In the genomic region with DNA sequence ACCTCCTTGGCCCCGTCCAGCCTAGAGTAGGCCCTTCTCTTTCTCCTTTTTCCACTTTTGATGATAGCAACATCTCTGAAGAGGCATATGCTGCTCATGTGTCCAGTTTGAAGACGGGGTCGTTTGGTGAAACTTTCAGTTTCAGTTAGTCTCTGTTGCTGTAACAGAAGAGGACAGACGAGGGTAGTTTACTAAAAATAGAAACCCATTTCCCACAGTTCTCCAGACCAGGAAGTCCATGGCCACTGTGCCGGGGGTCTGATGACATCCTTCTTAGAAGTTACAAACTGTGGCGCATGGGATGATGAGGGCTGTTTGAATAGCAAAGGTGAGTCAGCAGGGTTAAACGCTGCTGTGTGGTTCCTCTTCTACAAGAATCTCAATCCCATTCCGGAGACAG, we compare ENCODE assay signal across 23 mouse cellular contexts. TPM values are rescaled to one million over a fixed set of nuclear protein-coding genes. Genes with fewer than 3 reads are reported as not detected.
DNase-seq lines count a peak whose midpoint lies in the region; ATAC-seq and TF ChIP-seq lines count a peak whose summit lies in the region.
"Had no signal": no experiment of that assay in that cellular context is flagged by ENCODE, and none has a peak within 500 bp of the region (broad histone marks: within the 10 kb centered on the region; RNA-seq: fewer than 3 reads in every experiment).

A gene (minus strand): TSS at position 278 of the 400 bp plus-strand sequence.

- TF ChIP-seq CTCF in heart, postnatal 0 days (IDR thresholded peaks at IDR 0.05; ENCODE audit: low read depth): no peak
- TF ChIP-seq CTCF in liver, embryonic 14.5 days (IDR thresholded peaks at IDR 0.05; ENCODE audit: low read depth): no peak

- H3K9me3 ChIP-seq in heart, postnatal 0 days (replicated peaks; ENCODE audit: control insufficient read depth, low read length): no peaks in the 10 kb centered on the region
- H3K9me3 ChIP-seq in liver, embryonic 14.5 days (ENCODE audit: control insufficient read depth, low read length): no peaks in the 10 kb centered on the region
- H3K9me3 ChIP-seq: forebrain, embryonic 13.5 days; G1E; limb, embryonic 10.5 days; lung, embryonic 15.5 days had no signal

- WGBS in heart, postnatal 0 days: 51% methylated on average over 8 of the region's 8 CpGs
- WGBS in liver, embryonic 14.5 days (ENCODE audit: insufficient replicate concordance): 26% methylated on average over 8 of the region's 8 CpGs

- no peaks in the 10 kb centered on the region for H3K4me1 ChIP-seq in heart, postnatal 0 days (ENCODE audit: control insufficient read depth, insufficient read depth)
- H3K4me1 ChIP-seq in liver, embryonic 14.5 days (replicated peaks; ENCODE audit: control insufficient read depth in 2 of 2, insufficient read depth in 2 of 2, low read length in 1 of 2): peaks cover 3 to 13% of the 10 kb centered on the region in 2 experiments; a peak in 3 of 4 replicates

- no peak for TF ChIP-seq EP300 in heart, postnatal 0 days (IDR thresholded peaks at IDR 0.05; ENCODE audit: low read depth)
- no peak for TF ChIP-seq EP300 in liver, embryonic 14.5 days (IDR thresholded peaks at IDR 0.05; ENCODE audit: low read depth)

- no peak; the same call in 1 of the 2 replicates for ATAC-seq in heart, postnatal 0 days (ENCODE audit: insufficient read depth, low read depth)
- ATAC-seq in common myeloid progenitor, adult 5-6 weeks (replicated peaks; ENCODE audit: low read depth, poor library complexity, severe bottlenecking): peak; percentile 75
- ATAC-seq in liver, embryonic 14.5 days (ENCODE audit: insufficient read depth): no peak
- 0 out of 2 replicates have a peak, but pooled peaks have one; percentile 47 for ATAC-seq in monocyte, adult 5-6 weeks (replicated peaks; ENCODE audit: insufficient number of reproducible peaks, low FRiP score, low TSS enrichment, poor library complexity, severe bottlenecking)
- ATAC-seq: forebrain, embryonic 13.5 days had no signal

- no peak within 1 kb of the TSS for H3K4me3 ChIP-seq in heart, postnatal 0 days (ENCODE audit: low read depth, low read length)
- no peak within 1 kb of the TSS for H3K4me3 ChIP-seq in liver, embryonic 14.5 days (ENCODE audit: insufficient read depth in 1 of 2, low read depth in 2 of 2, low read length in 2 of 2)
- H3K4me3 ChIP-seq: forebrain, embryonic 13.5 days; limb, embryonic 10.5 days; lung, embryonic 15.5 days had no signal

- peak within 1 kb of the TSS; percentile 20; the same call in 1 of the 2 replicates for H3K4me2 ChIP-seq in heart, postnatal 0 days (ENCODE audit: low read depth, low read length)
- H3K4me2 ChIP-seq in liver, embryonic 14.5 days (ENCODE audit: low read depth): peak within 1 kb of the TSS; percentile 34
- H3K4me2 ChIP-seq: forebrain, embryonic 13.5 days; lung, embryonic 15.5 days; midbrain, embryonic 11.5 days had no signal

- no peak for DNase-seq in heart, postnatal 0 days (ENCODE audit: low spot score)
- DNase-seq in heart, postnatal 4 days: no peak
- peak in 1 of 3 experiments; percentile 16 for DNase-seq in liver, embryonic 14.5 days (ENCODE audit: low read depth in 3 of 3, low spot score in 3 of 3)
- DNase-seq in spleen, adult 18-20 months: no peak
- no peak for DNase-seq in urinary bladder, postnatal 14 days (ENCODE audit: low spot score)
- DNase-seq: adrenal gland, adult 2 months; cerebellum, adult 9-10 months; kidney, adult 18-20 months; kidney, postnatal 36 days; right cerebral cortex, adult 18-20 months; thymus, postnatal 4 days had no signal

- H3K27ac ChIP-seq in heart, postnatal 0 days (ENCODE audit: low read depth): no peak within 1 kb of the TSS
- no peak within 1 kb of the TSS for H3K27ac ChIP-seq in liver, embryonic 14.5 days
- H3K27ac ChIP-seq: forebrain, embryonic 13.5 days; limb, embryonic 10.5 days; lung, embryonic 15.5 days; stomach, postnatal 0 days had no signal

- H3K36me3 ChIP-seq in heart, postnatal 0 days (replicated peaks; ENCODE audit: control insufficient read depth, insufficient read depth, low read length): no peaks in the 10 kb centered on the region
- no peaks in the 10 kb centered on the region for H3K36me3 ChIP-seq in liver, embryonic 14.5 days (replicated peaks; ENCODE audit: control insufficient read depth, insufficient read depth, low read depth)
- H3K36me3 ChIP-seq: G1E; limb, embryonic 10.5 days; lung, embryonic 15.5 days had no signal

- H3K27me3 ChIP-seq in heart, postnatal 0 days (ENCODE audit: control insufficient read depth, insufficient read depth, low read length): no peaks in the 10 kb centered on the region
- no peaks in the 10 kb centered on the region for H3K27me3 ChIP-seq in liver, embryonic 14.5 days (ENCODE audit: control insufficient read depth, insufficient read depth, low read length)
- H3K27me3 ChIP-seq: forebrain, embryonic 13.5 days; lung, embryonic 15.5 days had no signal

- no peak within 1 kb of the TSS for H3K9ac ChIP-seq in heart, postnatal 0 days (replicated peaks; ENCODE audit: low read depth, low read length)
- peak within 1 kb of the TSS; percentile 18 for H3K9ac ChIP-seq in liver, embryonic 14.5 days (replicated peaks)
- H3K9ac ChIP-seq: forebrain, embryonic 13.5 days; lung, embryonic 15.5 days had no signal

RNA-seq across cellular contexts. Expression of the gene that starts here (rescaled TPM):
- total RNA-seq in heart, postnatal 0 days (2014; rRNA removed; ENCODE audit: low replicate concordance): 2.2 TPM in 1 of 2 replicates, not detected in the other
- 0.26 and 0.41 TPM in 2 replicates for polyA plus RNA-seq in heart, postnatal 0 days (2015; fragmentation: Nextera tagmentation; extraction: Ambion mirVana)
- not detected for total RNA-seq in heart, postnatal 4 days (2021)
- 0.91 and 3.2 TPM in 2 replicates for total RNA-seq in common myeloid progenitor, adult 5-6 weeks (2017)
- 0.05 and 0.09 TPM in 2 replicates for polyA plus RNA-seq in liver, embryonic 14.5 days (2012; rRNA removed)
- not detected in 2 replicates for polyA plus RNA-seq in liver, embryonic 14.5 days (2014; fragmentation: Nextera tagmentation; extraction: Ambion mirVana)
- not detected in 3 replicates for total RNA-seq in monocyte, adult 5-6 weeks (2017)
- total RNA-seq: adrenal gland, adult 2 months; gastrocnemius, postnatal 4 days; layer of hippocampus, postnatal 25 days had no signal
- polyA plus RNA-seq: adrenal gland, adult 2 months; forebrain, embryonic 13.5 days; G1E; hindbrain, embryonic 11.5 days; limb, embryonic 10.5 days; midbrain, embryonic 11.5 days; spleen, adult 2 months; stomach, postnatal 0 days had no signal

Comparison
In these comparisons a context has a peak if more than half of its experiments do, and no peak if none do; other contexts are left out.
1. Peak in ATAC-seq in monocyte, adult 5-6 weeks; RNA of the gene not detected or under 1 TPM.